Mouse (Mus musculus) neural tube, embryonic 11.5 days (tissue): ENCODE measurements around the gene Gm5737. TPM values are rescaled to one million over a fixed set of nuclear protein-coding genes. Genes with fewer than 3 reads are reported as not detected.

ENCODE experiments used
- ATAC-seq: fragments of 200-750 bp; cut with Nextera tagmentation; 2 replicates; pipeline ENCODE4 v1.8.0; 2017; ENCODE audit warnings: moderate number of reproducible peaks, mild to moderate bottlenecking, moderate TSS enrichment, moderate library complexity; ENCODE audit not compliant: insufficient read depth, low FRiP score, low TSS enrichment
- DNase-seq: peaks from one replicate; pipeline ENCODE4 v3.0.0-alpha.2; 2015; ENCODE audit warnings: low spot score
- H3K27ac ChIP-seq: fragments of 300-500 bp; sonication (generic); 2 replicates; pipeline ENCODE4 v1.5.1; 2014; ENCODE audit warnings: low read depth, mild to moderate bottlenecking, low read length
- H3K27me3 ChIP-seq: fragments of 300-500 bp; sonication (generic); 2 replicates; pipeline ENCODE4 v1.6.1; 2014; ENCODE audit warnings: mild to moderate bottlenecking, low read length, mixed read lengths; ENCODE audit not compliant: control insufficient read depth, insufficient read depth
- H3K36me3 ChIP-seq: fragments of 300-500 bp; sonication (generic); 2 replicates; pipeline ENCODE4 v1.6.1; 2014; ENCODE audit warnings: mild to moderate bottlenecking, low read length, moderate library complexity, mixed read lengths; ENCODE audit not compliant: control insufficient read depth, insufficient read depth
- H3K4me1 ChIP-seq: fragments of 300-500 bp; sonication (generic); 2 replicates; pipeline ENCODE4 v1.6.1; 2014; ENCODE audit warnings: low read length, mixed read lengths; ENCODE audit not compliant: control insufficient read depth, insufficient read depth
- H3K4me2 ChIP-seq: fragments of 300-500 bp; sonication (generic); 2 replicates; pipeline ENCODE4 v1.6.1; 2014; ENCODE audit warnings: low read depth, mild to moderate bottlenecking, moderate library complexity
- H3K4me3 ChIP-seq: fragments of 300-500 bp; sonication (generic); 2 replicates; pipeline ENCODE4 v1.5.1; 2014; ENCODE audit warnings: low read depth, low read length
- H3K9ac ChIP-seq: fragments of 300-500 bp; sonication (generic); 2 replicates; pipeline ENCODE4 v1.6.1; 2014; ENCODE audit warnings: mild to moderate bottlenecking, low read length
- H3K9me3 ChIP-seq: fragments of 300-500 bp; sonication (generic); 2 replicates; pipeline ENCODE4 v1.6.1; 2016; ENCODE audit warnings: low read length; ENCODE audit not compliant: control insufficient read depth
- WGBS: fragments of 180-500 bp; shearing (Covaris S2); extraction: QIAGEN DNeasy Blood & Tissue Kit; methylation state at CpG from one replicate; pipeline ENCODE4 v1.1.7; 2014; 5-methylcytosine and 5-hydroxymethylcytosine counted together
- polyA plus RNA-seq: library from polyadenylated mRNA; unstranded; fragments of >200 nt; fragmentation: Nextera tagmentation; extraction: Ambion mirVana; gene quantifications from 2 replicates; pipeline ENCODE4 v1.2.1, GENCODE M21; 2014

The Gm5737 gene
- polyA plus RNA-seq, 1 experiment from 2014 or later = not detected

- Histone ChIP-seq H3K27ac (no peak overlapping the region), H3K9ac (no peak overlapping the region), H3K4me2 (no peak overlapping the region), H3K27me3 (no peaks in the 10 kb centered on the region), H3K4me1 (no peaks in the 10 kb centered on the region), H3K4me3 (no peak overlapping the region), H3K36me3 (no peaks in the 10 kb centered on the region), H3K9me3 (no peaks in the 10 kb centered on the region)
- DNase-seq = no peak
- no peak for ATAC-seq
- WGBS = 87% methylated on average over 4 of the region's 4 CpGs
Observed at GRCm38 (mm10) chr7:120819386-120819785, 7.2 kb downstream of the Gm5737 start.

DNA sequence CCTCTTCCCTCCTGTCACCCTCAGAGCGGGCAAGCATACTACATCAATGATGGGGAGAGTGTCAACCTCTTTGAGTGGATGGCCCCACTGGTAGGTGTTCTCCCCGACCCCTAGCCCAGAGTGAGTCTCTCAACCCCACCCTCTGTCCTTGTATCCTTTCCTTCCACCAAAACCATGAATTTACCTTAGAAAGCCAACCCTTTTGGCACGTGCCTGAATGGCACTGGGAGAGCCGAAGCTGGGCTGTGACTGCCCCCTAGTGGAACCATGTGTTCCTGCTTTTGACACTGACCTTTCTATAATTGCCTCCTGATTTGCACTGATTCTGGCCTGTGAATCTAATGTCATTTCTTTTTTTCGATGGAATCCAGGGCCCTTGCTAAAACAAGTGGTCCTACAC is 11.1 kb downstream of the Gm5737 start:
- no peak overlapping the region for H3K27ac ChIP-seq
- 5% methylated on average over 4 of the region's 5 CpGs for WGBS
- DNase-seq (peak; percentile 72), ATAC-seq (peak; percentile 26; the same call in 1 of the 2 replicates)
- H3K27me3 ChIP-seq = no peaks in the 10 kb centered on the region
- H3K9me3 ChIP-seq = no peaks in the 10 kb centered on the region
- no peak overlapping the region for H3K4me2 ChIP-seq
- no peak overlapping the region for H3K4me3 ChIP-seq
- H3K9ac ChIP-seq = no peak overlapping the region
- no peaks in the 10 kb centered on the region for H3K36me3 ChIP-seq
- no peaks in the 10 kb centered on the region for H3K4me1 ChIP-seq

DNA sequence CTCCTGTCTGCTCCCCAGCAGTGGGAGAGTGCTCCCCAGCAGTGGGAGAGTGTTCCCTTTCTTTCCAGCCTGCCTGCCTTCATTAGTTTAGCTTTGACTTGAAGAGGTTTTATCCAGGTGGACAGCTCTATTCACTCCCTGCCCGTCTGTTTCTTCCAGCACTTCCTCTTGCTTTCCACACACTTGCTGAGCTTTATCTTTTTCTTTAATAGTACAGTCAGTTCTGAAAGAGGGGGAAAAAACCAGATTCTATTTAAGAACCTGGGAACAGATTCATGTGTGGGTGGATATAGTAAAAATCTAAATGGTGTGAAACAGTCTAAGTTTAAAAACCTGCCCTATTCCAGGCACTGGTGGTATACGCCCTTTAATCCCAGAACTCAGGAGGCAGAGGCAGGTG is 12.9 kb downstream of the Gm5737 start:
- Histone ChIP-seq H3K4me2 (no peak overlapping the region), H3K9me3 (no peaks in the 10 kb centered on the region), H3K27ac (no peak overlapping the region), H3K27me3 (no peaks in the 10 kb centered on the region), H3K4me1 (no peaks in the 10 kb centered on the region), H3K36me3 (no peaks in the 10 kb centered on the region), H3K9ac (no peak overlapping the region), H3K4me3 (no peak overlapping the region)
- 74% methylated on average over 2 of the region's 2 CpGs for WGBS
- DNase-seq (no peak), ATAC-seq (no peak)

- Histone ChIP-seq H3K27me3 (no peaks in the 10 kb centered on the region), H3K36me3 (no peaks in the 10 kb centered on the region), H3K9ac (no peak overlapping the region), H3K9me3 (no peaks in the 10 kb centered on the region), H3K27ac (no peak overlapping the region), H3K4me3 (no peak overlapping the region), H3K4me1 (no peaks in the 10 kb centered on the region), H3K4me2 (no peak overlapping the region)
- no peak for ATAC-seq
- DNase-seq = peak; percentile 63
- 19% methylated on average over 3 of the region's 3 CpGs for WGBS
Observed at GRCm38 (mm10) chr7:120826408-120826807, 14.2 kb downstream of the Gm5737 start.

GRCm38 (mm10) chr7:120830431-120831381 is 18.5 kb downstream of the Gm5737 start:
- Histone ChIP-seq H3K36me3 (no peaks in the 10 kb centered on the region), H3K27ac (no peak overlapping the region), H3K9ac (peak overlapping the region; percentile 52), H3K4me3 (peak overlapping the region; percentile 45), H3K4me1 (no peaks in the 10 kb centered on the region), H3K9me3 (no peaks in the 10 kb centered on the region), H3K4me2 (peak overlapping the region; percentile 89), H3K27me3 (no peaks in the 10 kb centered on the region)
- ATAC-seq (no peak), DNase-seq (peak; percentile 60)
- 1% methylated on average over 46 of the region's 46 CpGs for WGBS

DNA sequence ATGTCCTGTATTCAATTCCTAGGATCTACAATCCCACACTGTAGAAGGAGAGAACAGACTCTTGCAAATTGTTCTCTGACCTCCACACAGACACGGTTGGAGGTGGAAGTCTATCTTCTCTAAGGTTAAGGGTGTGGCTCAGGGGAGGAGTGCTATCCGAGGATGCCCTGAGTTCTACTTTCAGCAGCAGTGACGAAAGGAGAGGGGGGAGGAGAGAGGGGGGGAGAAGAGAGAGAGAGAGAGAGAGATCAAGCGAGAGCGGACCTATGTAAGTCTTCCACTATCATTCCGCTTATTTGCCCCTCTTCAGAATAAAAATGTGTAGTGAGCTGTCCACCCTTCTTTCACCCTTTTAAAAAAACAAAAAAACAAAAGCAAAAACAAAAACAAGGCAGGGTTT is 22.3 kb downstream of the Gm5737 start:
- H3K36me3 ChIP-seq = no peaks in the 10 kb centered on the region
- H3K4me2 ChIP-seq = peak overlapping the region; percentile 47
- no peak for DNase-seq
- no peak for ATAC-seq
- H3K9me3 ChIP-seq = no peaks in the 10 kb centered on the region
- H3K9ac ChIP-seq = no peak overlapping the region
- no peak overlapping the region for H3K27ac ChIP-seq
- H3K4me1 ChIP-seq = no peaks in the 10 kb centered on the region
- H3K27me3 ChIP-seq = no peaks in the 10 kb centered on the region
- 56% methylated on average over 6 of the region's 6 CpGs for WGBS
- peak overlapping the region; percentile 55 for H3K4me3 ChIP-seq

GRCm38 (mm10) chr7:120834863-120835372 is 22.8 kb downstream of the Gm5737 start:
- ATAC-seq (peak; percentile 69), DNase-seq (peak; percentile 73)
- Histone ChIP-seq H3K4me2 (peak overlapping the region; percentile 47), H3K4me3 (peak overlapping the region; percentile 55), H3K9me3 (no peaks in the 10 kb centered on the region), H3K27ac (no peak overlapping the region), H3K27me3 (no peaks in the 10 kb centered on the region), H3K4me1 (no peaks in the 10 kb centered on the region), H3K9ac (no peak overlapping the region), H3K36me3 (no peaks in the 10 kb centered on the region)
- WGBS = 21% methylated on average over 14 of the region's 14 CpGs

- no peak overlapping the region for H3K27ac ChIP-seq
- H3K4me2 ChIP-seq = peak overlapping the region; percentile 56
- ATAC-seq = peak; percentile 91
- WGBS = 1% methylated on average over 41 of the region's 41 CpGs
- H3K27me3 ChIP-seq = no peaks in the 10 kb centered on the region
- no peaks in the 10 kb centered on the region for H3K4me1 ChIP-seq
- H3K4me3 ChIP-seq = peak overlapping the region; percentile 55
- H3K36me3 ChIP-seq = no peaks in the 10 kb centered on the region
- H3K9me3 ChIP-seq = no peaks in the 10 kb centered on the region
- DNase-seq = peak; percentile 94
- H3K9ac ChIP-seq = peak overlapping the region; percentile 50
Observed at GRCm38 (mm10) chr7:120835449-120836359, 23.5 kb downstream of the Gm5737 start.
